Mouse (Mus musculus) heart, adult 2 months (tissue): ENCODE data around the gene Tex13c3. TPM values are rescaled to one million over a fixed set of nuclear protein-coding genes. Genes with fewer than 3 reads are reported as not detected.
"Not testable (repeated sequence)": the region's sequence is repeated elsewhere in the genome, so short reads cannot be mapped to it uniquely, and the experiment has no call there.

Source experiments
- DNase-seq, 2 experiments: peaks; one replicate each; pipeline ENCODE4 v3.0.0; 2021
- H3K27ac ChIP-seq: fragments of 200-600 bp; 2 replicates; pipeline ENCODE4 v1.8.1; 2022
- H3K27me3 ChIP-seq: fragments of 200-500 bp; 2 replicates; pipeline ENCODE4 v1.6.1; 2012; ENCODE audit warnings: mild to moderate bottlenecking, low read length, inconsistent platforms, mixed read lengths; ENCODE audit not compliant: control insufficient read depth, insufficient read depth
- H3K36me3 ChIP-seq: fragments of 200-500 bp; 2 replicates; pipeline ENCODE4 v1.6.1; 2012; ENCODE audit warnings: low read length, inconsistent platforms; ENCODE audit not compliant: control insufficient read depth, insufficient read depth
- H3K4me1 ChIP-seq: fragments of 200-500 bp; 2 replicates; pipeline ENCODE4 v1.6.1; 2011; ENCODE audit warnings: low read length; ENCODE audit not compliant: control insufficient read depth, insufficient read depth
- H3K4me3 ChIP-seq: fragments of 200-600 bp; 2 replicates; pipeline ENCODE4 v1.8.1; 2022
- H3K79me2 ChIP-seq: fragments of 200-500 bp; replicated peaks from 2 replicates; pipeline ENCODE4 v1.6.1; 2012; ENCODE audit warnings: mild to moderate bottlenecking, inconsistent platforms, low read length, moderate library complexity, mixed read lengths; ENCODE audit not compliant: control insufficient read depth, insufficient read depth
- H3K9ac ChIP-seq: fragments of 200-500 bp; 2 replicates; pipeline ENCODE4 v1.6.1; 2012; ENCODE audit warnings: low read depth, mild to moderate bottlenecking, control low read depth, inconsistent platforms, low read length, mixed read lengths
- CTCF ChIP-seq: fragments of 200-600 bp; IDR thresholded peaks from 2 replicates; pipeline ENCODE4 v1.8.1; 2022; ENCODE audit warnings: antibody characterized with exemption, mild to moderate bottlenecking, moderate library complexity
- EP300 ChIP-seq: fragments of 200-500 bp; IDR thresholded peaks from 2 replicates; pipeline ENCODE4 v1.6.1; 2011; ENCODE audit warnings: low read depth, low read length, control low read depth; ENCODE audit not compliant: insufficient read depth
- POLR2A ChIP-seq: fragments of 200-500 bp; IDR thresholded peaks from 2 replicates; pipeline ENCODE4 v1.6.1; 2011; ENCODE audit warnings: mild to moderate bottlenecking, low read depth, low read length, control low read depth; ENCODE audit not compliant: insufficient read depth
- WGBS: fragments of 180-500 bp; shearing (Covaris S2); methylation state at CpG from one replicate; pipeline ENCODE4 v1.1.7; 2018; 5-methylcytosine and 5-hydroxymethylcytosine counted together
- intact Hi-C: fragments of 180-260 bp; cut with DNase I; formaldehyde crosslinking; loops from one replicate; pipeline ENCODE4 v1.15.1; 2025
- long read RNA-seq: library from polyadenylated mRNA; stranded (forward); transcript quantifications from one replicate; pipeline ENCODE4 v2.0.0, GENCODE M21; 2021
- polyA plus RNA-seq: library from polyadenylated mRNA; depleted of rRNA; stranded (reverse); fragments of >200 nt; gene quantifications from 2 replicates; pipeline ENCODE4 v1.2.3, GENCODE M21; 2012; rRNA removed
- total RNA-seq, 2 experiments: library from RNA; stranded (reverse); gene quantifications; 2 replicates each; pipeline ENCODE4 v1.2.3; 2021

The Tex13c3 gene
- total RNA-seq, result not detected
- polyA plus RNA-seq, result not detected in 2 replicates
- long read RNA-seq, result 0 reads

DNA sequence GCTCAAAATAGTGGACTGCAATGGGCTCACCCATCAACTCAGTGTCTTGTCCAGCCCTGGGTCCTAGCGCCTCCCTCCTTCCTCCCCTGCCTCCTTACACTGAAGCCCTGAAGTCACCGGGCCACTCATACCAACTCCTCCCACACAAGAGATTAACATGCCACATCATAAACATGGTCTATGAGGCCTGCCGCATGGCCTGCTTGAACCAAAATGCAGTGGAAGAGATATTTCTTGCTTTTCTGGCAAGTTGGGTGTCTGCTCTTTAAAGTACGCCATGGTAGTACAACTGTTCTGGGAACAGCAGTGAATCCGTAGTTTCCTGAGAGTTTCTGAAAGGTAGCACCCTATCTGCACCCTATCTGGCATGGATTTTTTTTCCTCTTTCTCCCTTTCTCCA, at the start of gene Tex13c3:
Tex13c3 (minus strand) TSS at position 101 of the 400 bp plus-strand sequence.
- H3K9ac ChIP-seq, intact Hi-C loops, H3K27me3 ChIP-seq, H3K4me1 ChIP-seq, H3K4me3 ChIP-seq, H3K27ac ChIP-seq, H3K36me3 ChIP-seq, DNase-seq, H3K79me2 ChIP-seq: not testable (repeated sequence)
- 78% methylated on average over 5 of the region's 5 CpGs for WGBS

DNA sequence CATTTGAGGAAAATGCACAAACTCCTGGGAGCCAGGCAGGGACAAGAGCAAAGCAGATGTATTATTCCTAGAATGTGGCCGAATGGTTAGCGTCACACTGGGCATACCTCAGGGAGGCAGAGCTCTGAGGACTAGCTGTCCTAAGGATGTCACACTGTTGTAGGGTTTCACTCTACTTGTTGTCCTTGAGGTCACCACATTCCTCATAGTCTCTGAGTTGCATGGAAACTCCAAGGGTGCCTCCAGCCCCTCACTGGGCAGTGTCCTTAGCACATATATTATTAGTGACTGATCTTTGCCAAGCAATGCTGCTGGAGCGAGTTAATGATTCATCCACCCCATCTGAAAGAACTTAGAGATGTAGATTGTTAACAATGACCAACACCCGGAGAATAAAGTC, 8.6 kb upstream of the Tex13c3 start:
- H3K4me1 ChIP-seq, result no peaks in the 10 kb centered on the region
- intact Hi-C loops, result no loop called here
- H3K9ac ChIP-seq, result no peak overlapping the region
- TF ChIP-seq CTCF, result no peak
- no peak for TF ChIP-seq EP300
- no peak for TF ChIP-seq POLR2A
- H3K27me3 ChIP-seq, result no peaks in the 10 kb centered on the region
- no peak overlapping the region for H3K27ac ChIP-seq
- H3K79me2 ChIP-seq, result no peaks in the 10 kb centered on the region
- 76% methylated on average over 4 of the region's 4 CpGs for WGBS
- H3K36me3 ChIP-seq, result no peaks in the 10 kb centered on the region
- DNase-seq, result no peak
- H3K4me3 ChIP-seq, result no peak overlapping the region
